Comparison of ENCODE assay signal across 14 mouse cellular contexts in genomic region chr13:107044229-107044628, GRCm38 (mm10). TPM values are rescaled to one million over a fixed set of nuclear protein-coding genes. Genes with fewer than 3 reads are reported as not detected.
A peak's percentile ranks its signal among the peaks of the same experiment; 100 is the strongest.
DNase-seq lines count a peak whose midpoint lies in the region; ATAC-seq and TF ChIP-seq lines count a peak whose summit lies in the region.
"Had no signal": no experiment of that assay in that cellular context is flagged by ENCODE, and none has a peak within 500 bp of the region (broad histone marks: within the 10 kb centered on the region; RNA-seq: fewer than 3 reads in every experiment).

No protein-coding gene starts in this region.

- H3K4me3 ChIP-seq in kidney, postnatal 0 days (replicated peaks; ENCODE audit: low read depth, low read length) = no peak overlapping the region
- H3K4me3 ChIP-seq in megakaryocyte, embryonic 14.5 days (replicated peaks) = peak overlapping the region; percentile 8
- H3K4me3 ChIP-seq in forebrain, embryonic 11.5 days (ENCODE audit: low read depth, low read length) = no peak overlapping the region
- H3K4me3 ChIP-seq: embryonic facial prominence, embryonic 13.5 days; hindbrain, embryonic 13.5 days; limb, embryonic 13.5 days had no signal

- TF ChIP-seq CTCF in kidney, postnatal 0 days (IDR thresholded peaks at IDR 0.05; ENCODE audit: low read depth) = no peak

- no peak overlapping the region for H3K27ac ChIP-seq in kidney, postnatal 0 days
- no peak overlapping the region for H3K27ac ChIP-seq in forebrain, embryonic 11.5 days (ENCODE audit: low read depth, low read length)
- H3K27ac ChIP-seq: embryonic facial prominence, embryonic 13.5 days; hindbrain, embryonic 13.5 days; limb, embryonic 13.5 days had no signal

- ATAC-seq in kidney, postnatal 0 days (replicated peaks; ENCODE audit: low FRiP score, low read depth) = no peak
- ATAC-seq in granulocyte monocyte progenitor cell, adult 5-6 weeks (replicated peaks; ENCODE audit: poor library complexity, severe bottlenecking) = peak; percentile 91
- no peak for ATAC-seq in activated CD4-positive, CD25-positive, alpha-beta regulatory T cell, adult 4 months
- ATAC-seq in forebrain, embryonic 11.5 days (replicated peaks; ENCODE audit: low FRiP score) = no peak

- H3K9ac ChIP-seq in kidney, postnatal 0 days (ENCODE audit: low read depth, low read length) = no peak overlapping the region
- no peak overlapping the region for H3K9ac ChIP-seq in forebrain, embryonic 11.5 days (ENCODE audit: low read length)
- H3K9ac ChIP-seq: embryonic facial prominence, embryonic 13.5 days; hindbrain, embryonic 13.5 days; limb, embryonic 13.5 days had no signal

- 14% methylated on average over 5 of the region's 5 CpGs for WGBS in kidney, postnatal 0 days
- 55% methylated on average over 5 of the region's 5 CpGs for WGBS in forebrain, embryonic 11.5 days

- no peaks in the 10 kb centered on the region for H3K27me3 ChIP-seq in kidney, postnatal 0 days (ENCODE audit: insufficient read depth, low read length)
- no peaks in the 10 kb centered on the region for H3K27me3 ChIP-seq in megakaryocyte, embryonic 14.5 days (replicated peaks)
- no peaks in the 10 kb centered on the region for H3K27me3 ChIP-seq in forebrain, embryonic 11.5 days (ENCODE audit: control insufficient read depth, insufficient read depth, low read length)
- H3K27me3 ChIP-seq: embryonic facial prominence, embryonic 13.5 days; hindbrain, embryonic 13.5 days; limb, embryonic 13.5 days had no signal

- H3K4me1 ChIP-seq in kidney, postnatal 0 days (replicated peaks; ENCODE audit: insufficient read depth, low read length) = no peaks in the 10 kb centered on the region
- H3K4me1 ChIP-seq in megakaryocyte, embryonic 14.5 days = peaks cover 59% of the 10 kb centered on the region
- H3K4me1 ChIP-seq in forebrain, embryonic 11.5 days (replicated peaks; ENCODE audit: control insufficient read depth, insufficient read depth, low read length) = no peaks in the 10 kb centered on the region
- H3K4me1 ChIP-seq: embryonic facial prominence, embryonic 13.5 days; hindbrain, embryonic 13.5 days had no signal

- no peaks in the 10 kb centered on the region for H3K36me3 ChIP-seq in kidney, postnatal 0 days (ENCODE audit: insufficient read depth, low read length)
- peaks cover 19% of the 10 kb centered on the region for H3K36me3 ChIP-seq in megakaryocyte, embryonic 14.5 days (replicated peaks; ENCODE audit: low read length)
- no peaks in the 10 kb centered on the region for H3K36me3 ChIP-seq in forebrain, embryonic 11.5 days (ENCODE audit: control insufficient read depth, insufficient read depth, low read length)
- H3K36me3 ChIP-seq: embryonic facial prominence, embryonic 13.5 days; hindbrain, embryonic 13.5 days; limb, embryonic 13.5 days had no signal

- H3K9me3 ChIP-seq in kidney, postnatal 0 days (replicated peaks; ENCODE audit: low read length) = 0 out of 2 replicates have a peak, but pooled peaks cover 3% of the 10 kb centered on the region
- H3K9me3 ChIP-seq in megakaryocyte, embryonic 14.5 days = peaks cover 8% of the 10 kb centered on the region
- no peaks in the 10 kb centered on the region for H3K9me3 ChIP-seq in forebrain, embryonic 11.5 days (ENCODE audit: control insufficient read depth, low read length)
- H3K9me3 ChIP-seq: embryonic facial prominence, embryonic 13.5 days; limb, embryonic 13.5 days had no signal

- peak; percentile 16 for DNase-seq in kidney, postnatal 0 days (ENCODE audit: low spot score)
- no peak for DNase-seq in kidney, adult 9 months
- peak; percentile 83 for DNase-seq in 416B (ENCODE audit: low read depth)
- DNase-seq in forebrain, embryonic 11.5 days (ENCODE audit: low spot score) = no peak
- DNase-seq: cerebellum, adult 2 months; heart, adult 18-20 months; right cerebral cortex, postnatal 25 days had no signal

- H3K4me2 ChIP-seq in kidney, postnatal 0 days (ENCODE audit: low read length) = no peak overlapping the region
- H3K4me2 ChIP-seq in forebrain, embryonic 11.5 days (ENCODE audit: low read depth, low read length, severe bottlenecking) = no peak overlapping the region
- H3K4me2 ChIP-seq: embryonic facial prominence, embryonic 13.5 days; hindbrain, embryonic 13.5 days; limb, embryonic 13.5 days; midbrain, embryonic 11.5 days had no signal

RNA-seq across cellular contexts. Expression of gene Kif2a, which starts 22.3 kb away (rescaled TPM):
- 17.9 and 25.8 TPM in 2 replicates for polyA plus RNA-seq in kidney, postnatal 0 days (2015; fragmentation: Nextera tagmentation; extraction: Ambion mirVana)
- total RNA-seq in granulocyte monocyte progenitor cell, adult 5-6 weeks (2014; fragmentation: Nextera tagmentation) = 29.9 and 54.5 TPM in 2 replicates
- 14.7 and 20.3 TPM in 2 replicates for total RNA-seq in granulocyte monocyte progenitor cell, adult 5-6 weeks (2017)
- polyA plus RNA-seq in megakaryocyte, embryonic 14.5 days (2012; ENCODE audit: insufficient read depth, low replicate concordance) = 27.9 TPM in 1 of 2 replicates, not detected in the other
- 10 to 100 TPM; 13.6 to 15.7 TPM for polyA plus RNA-seq in activated CD4-positive, CD25-positive, alpha-beta regulatory T cell, adult 4 months (2017; shearing (Covaris generic))
- 31.3 and 37.0 TPM in 2 replicates for polyA plus RNA-seq in forebrain, embryonic 11.5 days (2014; fragmentation: Nextera tagmentation; extraction: Ambion mirVana)

Comparison
In these comparisons a context has a peak if more than half of its experiments do, and no peak if none do; other contexts are left out.
1. DNase-seq: peak in kidney, postnatal 0 days (single experiment) and 416B (single experiment); none in kidney, adult 9 months (single experiment) and forebrain, embryonic 11.5 days (single experiment).